ENCODE assay signal across 19 mouse cellular contexts in genomic region chr12:96141748-96142147, GRCm38 (mm10).
"Had no signal": no experiment of that assay in that cellular context is flagged by ENCODE, and none has a peak within 500 bp of the region (broad histone marks: within the 10 kb centered on the region; RNA-seq: fewer than 3 reads in every experiment).

No protein-coding gene starts in this region.

- H3K4me3 ChIP-seq: layer of hippocampus, adult 2 months; limb, embryonic 10.5 days; limb, embryonic 13.5 days; liver, embryonic 12.5 days; liver, embryonic 15.5 days; lung, embryonic 15.5 days; megakaryocyte, embryonic 14.5 days; midbrain, embryonic 10.5 days; midbrain, embryonic 13.5 days had no signal

- H3K9me3 ChIP-seq: limb, embryonic 10.5 days; limb, embryonic 13.5 days; liver, embryonic 12.5 days; liver, embryonic 15.5 days; lung, embryonic 15.5 days; megakaryocyte, embryonic 14.5 days; midbrain, embryonic 10.5 days; midbrain, embryonic 13.5 days had no signal

- H3K9ac ChIP-seq: limb, embryonic 13.5 days; liver, embryonic 12.5 days; liver, embryonic 15.5 days; lung, embryonic 15.5 days; midbrain, embryonic 13.5 days had no signal

- H3K4me1 ChIP-seq: limb, embryonic 10.5 days; limb, embryonic 13.5 days; liver, embryonic 12.5 days; liver, embryonic 15.5 days; lung, embryonic 15.5 days; midbrain, embryonic 10.5 days; midbrain, embryonic 13.5 days had no signal

- H3K4me2 ChIP-seq: limb, embryonic 13.5 days; liver, embryonic 12.5 days; liver, embryonic 15.5 days; lung, embryonic 15.5 days; midbrain, embryonic 13.5 days had no signal

- H3K27ac ChIP-seq: kidney, postnatal 0 days; layer of hippocampus, adult 2 months; limb, embryonic 10.5 days; limb, embryonic 13.5 days; liver, embryonic 12.5 days; liver, embryonic 15.5 days; lung, embryonic 15.5 days; midbrain, embryonic 10.5 days; midbrain, embryonic 13.5 days had no signal

- H3K27me3 ChIP-seq: limb, embryonic 13.5 days; liver, embryonic 12.5 days; liver, embryonic 15.5 days; lung, embryonic 15.5 days; megakaryocyte, embryonic 14.5 days; midbrain, embryonic 13.5 days had no signal

- DNase-seq: kidney, postnatal 25 days; layer of hippocampus, adult 9-11 months; liver; lung, adult 18-20 months; lung, postnatal 10 days; lung, postnatal 36 days; thymus, adult 18-20 months; thymus, postnatal 14 days; thymus, postnatal 4 days had no signal

- H3K36me3 ChIP-seq: limb, embryonic 10.5 days; limb, embryonic 13.5 days; liver, embryonic 12.5 days; liver, embryonic 15.5 days; lung, embryonic 15.5 days; midbrain, embryonic 10.5 days; midbrain, embryonic 13.5 days had no signal

- ATAC-seq: liver, embryonic 12.5 days; midbrain, embryonic 13.5 days had no signal
